Mouse (Mus musculus) bone marrow macrophage, adult 2 months (primary cell): Measurements from ENCODE around the gene 1700092M07Rik. TPM values are rescaled to one million over a fixed set of nuclear protein-coding genes. Genes with fewer than 3 reads are reported as not detected.
"Not testable (repeated sequence)": the region's sequence is repeated elsewhere in the genome, so short reads cannot be mapped to it uniquely, and the experiment has no call there.

Experiments
- H3K27ac ChIP-seq: 2 replicates; pipeline ENCODE4 v1.5.1; 2012; ENCODE audit warnings: low read depth, low read length; ENCODE audit not compliant: insufficient read depth
- H3K4me1 ChIP-seq: 2 replicates; pipeline ENCODE4 v1.6.1; 2012; ENCODE audit warnings: low read length; ENCODE audit not compliant: control insufficient read depth, insufficient read depth
- H3K4me3 ChIP-seq: 2 replicates; pipeline ENCODE4 v1.5.1; 2012; ENCODE audit warnings: mild to moderate bottlenecking, low read length, moderate library complexity; ENCODE audit not compliant: insufficient read depth
- CTCF ChIP-seq: IDR thresholded peaks from 2 replicates; pipeline ENCODE4 v1.5.1; 2012; ENCODE audit warnings: low read depth, mild to moderate bottlenecking, low read length, moderate library complexity
- POLR2A ChIP-seq: IDR thresholded peaks from 2 replicates; pipeline ENCODE4 v1.6.1; 2012; ENCODE audit warnings: mild to moderate bottlenecking, low read depth, low read length, borderline replicate concordance
- polyA plus RNA-seq: library from polyadenylated mRNA; stranded (reverse); fragments of >200 nt; gene quantifications from 2 replicates; pipeline ENCODE4 v1.2.4, GENCODE M21; 2012; ENCODE audit not compliant: missing spikeins, insufficient read depth, insufficient read length

1700092M07Rik gene
- polyA plus RNA-seq, 1 experiment, result not detected

GRCm38 (mm10) chr19:8724392-8724791, 16.1 kb upstream of the 1700092M07Rik start:
- Histone ChIP-seq H3K4me1 (peaks cover 9% of the 10 kb centered on the region), H3K27ac (peak overlapping the region; percentile 72), H3K4me3 (peak overlapping the region; percentile 80)
- TF ChIP-seq POLR2A, result no peak

- Histone ChIP-seq H3K4me1 (peaks cover 9% of the 10 kb centered on the region), H3K27ac (0 out of 2 replicates have a peak overlapping the region, but pooled peaks have one; percentile 8), H3K4me3 (peak overlapping the region; percentile 80)
- no peak for TF ChIP-seq POLR2A
- TF ChIP-seq CTCF, result no peak
These were observed 15.4 kb upstream of the 1700092M07Rik start for GRCm38 (mm10) chr19:8725081-8725613.

- no peak overlapping the region for H3K4me3 ChIP-seq
- no peak for TF ChIP-seq POLR2A
- peaks cover 4% of the 10 kb centered on the region for H3K4me1 ChIP-seq
- no peak overlapping the region for H3K27ac ChIP-seq
These were observed 13.7 kb upstream of the 1700092M07Rik start for GRCm38 (mm10) chr19:8726609-8727390.

GRCm38 (mm10) chr19:8727495-8728114, 12.9 kb upstream of the 1700092M07Rik start:
- Histone ChIP-seq H3K4me3 (no peak overlapping the region), H3K27ac (no peak overlapping the region), H3K4me1 (peaks cover 4% of the 10 kb centered on the region)
- no peak for TF ChIP-seq CTCF
- no peak for TF ChIP-seq POLR2A

GRCm38 (mm10) chr19:8728335-8729099, 12.0 kb upstream of the 1700092M07Rik start:
- H3K4me1 ChIP-seq, H3K27ac ChIP-seq, H3K4me3 ChIP-seq: not testable (repeated sequence)

- no peak for TF ChIP-seq POLR2A
- no peak for TF ChIP-seq CTCF
- peaks cover 2% of the 10 kb centered on the region; the same call in 1 of the 2 replicates for H3K4me1 ChIP-seq
- no peak overlapping the region for H3K27ac ChIP-seq
- no peak overlapping the region for H3K4me3 ChIP-seq
These were observed 6.2 kb upstream of the 1700092M07Rik start for GRCm38 (mm10) chr19:8734334-8734733.

GRCm38 (mm10) chr19:8735389-8736159, 4.9 kb upstream of the 1700092M07Rik start, which contains the start of gene Wdr74:
Wdr74 (plus strand) TSS chr19:8735827.
- TF ChIP-seq POLR2A, result peak; percentile 65; the same call in 1 of the 2 replicates
- TF ChIP-seq CTCF, result no peak
- H3K27ac ChIP-seq, result peak within 1 kb of the TSS; percentile 57
- peaks cover 2% of the 10 kb centered on the region; the same call in 1 of the 2 replicates for H3K4me1 ChIP-seq
- H3K4me3 ChIP-seq, result peak within 1 kb of the TSS; percentile 96

- Histone ChIP-seq H3K4me3 (peak overlapping the region; percentile 96), H3K27ac (peak overlapping the region; percentile 57), H3K4me1 (peaks cover 7% of the 10 kb centered on the region)
- TF ChIP-seq POLR2A, result no peak
- TF ChIP-seq CTCF, result no peak
These were observed 4.4 kb upstream of the 1700092M07Rik start for GRCm38 (mm10) chr19:8736160-8736467.

- Histone ChIP-seq H3K4me3 (no peak overlapping the region), H3K27ac (no peak overlapping the region), H3K4me1 (peaks cover 16% of the 10 kb centered on the region)
- TF ChIP-seq POLR2A, result no peak
- TF ChIP-seq CTCF, result no peak
These were observed 1.6 kb upstream of the 1700092M07Rik start for GRCm38 (mm10) chr19:8738911-8739310.
